7 mouse cellular contexts compared by ENCODE assay signal in genomic region chr4:147869238-147869637, GRCm38 (mm10). TPM values are rescaled to one million over a fixed set of nuclear protein-coding genes. Genes with fewer than 3 reads are reported as not detected.
DNase-seq lines count a peak whose midpoint lies in the region; ATAC-seq and TF ChIP-seq lines count a peak whose summit lies in the region.

No protein-coding gene starts in this region.

- H3K36me3 ChIP-seq in spleen, adult 2 months (ENCODE audit: control insufficient read depth, insufficient read depth, low read length) = peaks cover 11% of the 10 kb centered on the region
- peaks cover 53% of the 10 kb centered on the region for H3K36me3 ChIP-seq in forebrain, embryonic 13.5 days (ENCODE audit: poor library complexity, severe bottlenecking)
- H3K36me3 ChIP-seq in liver, embryonic 12.5 days = peaks cover 59% of the 10 kb centered on the region
- peaks cover 10% of the 10 kb centered on the region; the same call in 1 of the 2 replicates for H3K36me3 ChIP-seq in stomach, postnatal 0 days (ENCODE audit: control insufficient read depth, insufficient read depth, low read length)

- no peak for TF ChIP-seq POLR2A in spleen, adult 2 months (IDR thresholded peaks at IDR 0.05; ENCODE audit: low read depth, low read length)

- TF ChIP-seq EP300 in stomach, postnatal 0 days (optimal IDR thresholded peaks at IDR 0.05) = no peak

- H3K27ac ChIP-seq in spleen, adult 2 months (ENCODE audit: insufficient read depth, low read length) = no peak overlapping the region
- H3K27ac ChIP-seq in forebrain, embryonic 13.5 days = no peak overlapping the region; the same call in 1 of the 2 replicates
- H3K27ac ChIP-seq in liver, embryonic 12.5 days = peak overlapping the region; percentile 75; the same call in 1 of the 2 replicates
- peak overlapping the region; percentile 71 for H3K27ac ChIP-seq in stomach, postnatal 0 days (replicated peaks)

- no peak for ATAC-seq in forebrain, embryonic 13.5 days
- no peak for ATAC-seq in liver, embryonic 12.5 days
- no peak for ATAC-seq in stomach, postnatal 0 days (ENCODE audit: low FRiP score, low TSS enrichment)

- WGBS in spleen, adult 2 months = 18% methylated on average over 5 of the region's 5 CpGs
- WGBS in forebrain, embryonic 13.5 days = 16% methylated on average over 5 of the region's 5 CpGs
- WGBS in liver, embryonic 12.5 days (ENCODE audit: insufficient replicate concordance) = 9% methylated on average over 5 of the region's 5 CpGs
- 7% methylated on average over 5 of the region's 5 CpGs for WGBS in stomach, postnatal 0 days

- H3K9me3 ChIP-seq in forebrain, embryonic 13.5 days (replicated peaks) = no peaks in the 10 kb centered on the region
- H3K9me3 ChIP-seq in liver, embryonic 12.5 days (replicated peaks) = no peaks in the 10 kb centered on the region
- H3K9me3 ChIP-seq in stomach, postnatal 0 days (ENCODE audit: control insufficient read depth, low read length) = no peaks in the 10 kb centered on the region

- peak overlapping the region; percentile 91 for H3K4me2 ChIP-seq in forebrain, embryonic 13.5 days
- peak overlapping the region; percentile 86 for H3K4me2 ChIP-seq in liver, embryonic 12.5 days
- peak overlapping the region; percentile 78 for H3K4me2 ChIP-seq in stomach, postnatal 0 days (replicated peaks; ENCODE audit: low read depth)

- no peaks in the 10 kb centered on the region for H3K27me3 ChIP-seq in spleen, adult 2 months (ENCODE audit: control insufficient read depth, insufficient read depth, low read length)
- H3K27me3 ChIP-seq in forebrain, embryonic 13.5 days = no peaks in the 10 kb centered on the region
- H3K27me3 ChIP-seq in liver, embryonic 12.5 days (replicated peaks) = no peaks in the 10 kb centered on the region
- H3K27me3 ChIP-seq in stomach, postnatal 0 days (ENCODE audit: control insufficient read depth, insufficient read depth, low read length) = no peaks in the 10 kb centered on the region

- peaks cover 8% of the 10 kb centered on the region; the same call in 1 of the 2 replicates for H3K4me1 ChIP-seq in spleen, adult 2 months (ENCODE audit: control insufficient read depth, insufficient read depth, insufficient read length)
- peaks cover 26% of the 10 kb centered on the region for H3K4me1 ChIP-seq in forebrain, embryonic 13.5 days
- H3K4me1 ChIP-seq in liver, embryonic 12.5 days = peaks cover 42% of the 10 kb centered on the region
- H3K4me1 ChIP-seq in stomach, postnatal 0 days (replicated peaks; ENCODE audit: control insufficient read depth, insufficient read depth) = 0 out of 2 replicates have a peak, but pooled peaks cover 7% of the 10 kb centered on the region

- TF ChIP-seq CTCF in spleen, adult 2 months (IDR thresholded peaks at IDR 0.05; ENCODE audit: extremely low read depth, insufficient read depth, insufficient read length, insufficient replicate concordance) = no peak
- no peak for TF ChIP-seq CTCF in stomach, postnatal 0 days (IDR thresholded peaks at IDR 0.05; ENCODE audit: low read depth)

- H3K9ac ChIP-seq in forebrain, embryonic 13.5 days = peak overlapping the region; percentile 74
- H3K9ac ChIP-seq in liver, embryonic 12.5 days = peak overlapping the region; percentile 73
- peak overlapping the region; percentile 65 for H3K9ac ChIP-seq in stomach, postnatal 0 days (ENCODE audit: low read length)

- no peak for DNase-seq in spleen, adult 2 months (ENCODE audit: low read depth in 1 of 2, low spot score in 2 of 2)
- DNase-seq in spleen, adult 18-20 months = no peak
- no peak for DNase-seq in stomach, postnatal 0 days (ENCODE audit: low spot score)
- no peak for DNase-seq in right cerebral cortex, adult 18-20 months
- no peak for DNase-seq in frontal cortex, postnatal 10 days (ENCODE audit: low spot score in 2 of 2)

- peak overlapping the region; percentile 86 for H3K4me3 ChIP-seq in spleen, adult 2 months (ENCODE audit: extremely low read depth, insufficient read depth, insufficient read length)
- H3K4me3 ChIP-seq in forebrain, embryonic 13.5 days = peak overlapping the region; percentile 86
- peak overlapping the region; percentile 75 for H3K4me3 ChIP-seq in liver, embryonic 12.5 days
- peak overlapping the region; percentile 86 for H3K4me3 ChIP-seq in stomach, postnatal 0 days (ENCODE audit: low read depth, low read length)

RNA-seq across cellular contexts. Expression of gene Fv1, which starts 0.5 kb away (rescaled TPM):
- polyA plus RNA-seq in spleen, adult 2 months (2012; rRNA removed) = 0.64 and 1.1 TPM in 2 replicates
- polyA plus RNA-seq in forebrain, embryonic 13.5 days (2015; fragmentation: Nextera tagmentation; extraction: Ambion mirVana) = 14.8 and 15.8 TPM in 2 replicates
- polyA plus RNA-seq in liver, embryonic 12.5 days (2016; fragmentation: Nextera tagmentation; extraction: Ambion mirVana) = 3.8 and 4.1 TPM in 2 replicates
- 2.6 and 2.8 TPM in 2 replicates for polyA plus RNA-seq in stomach, postnatal 0 days (2015; fragmentation: Nextera tagmentation; extraction: Ambion mirVana)

RNA-seq across cellular contexts. Expression of gene Miip, which starts 0.6 kb away (rescaled TPM):
- polyA plus RNA-seq in spleen, adult 2 months (2012; rRNA removed) = 72.2 and 146 TPM in 2 replicates
- 60.4 and 62.3 TPM in 2 replicates for polyA plus RNA-seq in forebrain, embryonic 13.5 days (2015; fragmentation: Nextera tagmentation; extraction: Ambion mirVana)
- polyA plus RNA-seq in liver, embryonic 12.5 days (2016; fragmentation: Nextera tagmentation; extraction: Ambion mirVana) = 34.6 and 36.0 TPM in 2 replicates
- polyA plus RNA-seq in stomach, postnatal 0 days (2015; fragmentation: Nextera tagmentation; extraction: Ambion mirVana) = 14.5 and 16.6 TPM in 2 replicates

RNA-seq across cellular contexts. Expression of gene Zfp933, which starts 21.1 kb away (rescaled TPM):
- 0.35 and 0.37 TPM in 2 replicates for polyA plus RNA-seq in spleen, adult 2 months (2012; rRNA removed)
- 6.6 and 8.0 TPM in 2 replicates for polyA plus RNA-seq in forebrain, embryonic 13.5 days (2015; fragmentation: Nextera tagmentation; extraction: Ambion mirVana)
- 1.4 and 1.5 TPM in 2 replicates for polyA plus RNA-seq in liver, embryonic 12.5 days (2016; fragmentation: Nextera tagmentation; extraction: Ambion mirVana)
- polyA plus RNA-seq in stomach, postnatal 0 days (2015; fragmentation: Nextera tagmentation; extraction: Ambion mirVana) = 3.1 and 4.4 TPM in 2 replicates

RNA-seq across cellular contexts. Expression of gene Mfn2, which starts 35.3 kb away (rescaled TPM):
- polyA plus RNA-seq in spleen, adult 2 months (2012; rRNA removed) = 18.4 and 18.8 TPM in 2 replicates
- 52.4 and 61.8 TPM in 2 replicates for polyA plus RNA-seq in forebrain, embryonic 13.5 days (2015; fragmentation: Nextera tagmentation; extraction: Ambion mirVana)
- polyA plus RNA-seq in liver, embryonic 12.5 days (2016; fragmentation: Nextera tagmentation; extraction: Ambion mirVana) = 25.4 and 27.1 TPM in 2 replicates
- 26.7 and 27.2 TPM in 2 replicates for polyA plus RNA-seq in stomach, postnatal 0 days (2015; fragmentation: Nextera tagmentation; extraction: Ambion mirVana)

RNA-seq across cellular contexts. Expression of gene Zfp984, which starts 59.6 kb away (rescaled TPM):
- polyA plus RNA-seq in spleen, adult 2 months (2012; rRNA removed) = 0.48 and 0.53 TPM in 2 replicates
- polyA plus RNA-seq in forebrain, embryonic 13.5 days (2015; fragmentation: Nextera tagmentation; extraction: Ambion mirVana) = 4.6 and 4.7 TPM in 2 replicates
- polyA plus RNA-seq in liver, embryonic 12.5 days (2016; fragmentation: Nextera tagmentation; extraction: Ambion mirVana) = 7.2 and 8.3 TPM in 2 replicates
- 4.3 and 4.6 TPM in 2 replicates for polyA plus RNA-seq in stomach, postnatal 0 days (2015; fragmentation: Nextera tagmentation; extraction: Ambion mirVana)

Comparison
In these comparisons a context has a peak if more than half of its experiments do, and no peak if none do; other contexts are left out.
1. H3K27ac ChIP-seq: peak in liver, embryonic 12.5 days (single experiment) and stomach, postnatal 0 days (single experiment); none in spleen, adult 2 months (single experiment) and forebrain, embryonic 13.5 days (single experiment).
2. Peak in every context shown above with its lines, with median percentiles within 50 percentile points of each other: H3K4me3 ChIP-seq, H3K4me2 ChIP-seq and H3K9ac ChIP-seq.